Mouse (Mus musculus) heart, adult 2 months (tissue): ENCODE results near the gene Noc2l. TPM values are rescaled to one million over a fixed set of nuclear protein-coding genes. Genes with fewer than 3 reads are reported as not detected.

ENCODE experiments used
- DNase-seq, 2 experiments: peaks; one replicate each; pipeline ENCODE4 v3.0.0; 2021
- H3K27ac ChIP-seq: fragments of 200-600 bp; 2 replicates; pipeline ENCODE4 v1.8.1; 2022
- H3K27me3 ChIP-seq: fragments of 200-500 bp; 2 replicates; pipeline ENCODE4 v1.6.1; 2012; ENCODE audit warnings: mild to moderate bottlenecking, low read length, inconsistent platforms, mixed read lengths; ENCODE audit not compliant: control insufficient read depth, insufficient read depth
- H3K36me3 ChIP-seq: fragments of 200-500 bp; 2 replicates; pipeline ENCODE4 v1.6.1; 2012; ENCODE audit warnings: low read length, inconsistent platforms; ENCODE audit not compliant: control insufficient read depth, insufficient read depth
- H3K4me1 ChIP-seq: fragments of 200-500 bp; 2 replicates; pipeline ENCODE4 v1.6.1; 2011; ENCODE audit warnings: low read length; ENCODE audit not compliant: control insufficient read depth, insufficient read depth
- H3K4me3 ChIP-seq: fragments of 200-600 bp; 2 replicates; pipeline ENCODE4 v1.8.1; 2022
- H3K79me2 ChIP-seq: fragments of 200-500 bp; replicated peaks from 2 replicates; pipeline ENCODE4 v1.6.1; 2012; ENCODE audit warnings: mild to moderate bottlenecking, inconsistent platforms, low read length, moderate library complexity, mixed read lengths; ENCODE audit not compliant: control insufficient read depth, insufficient read depth
- H3K9ac ChIP-seq: fragments of 200-500 bp; 2 replicates; pipeline ENCODE4 v1.6.1; 2012; ENCODE audit warnings: low read depth, mild to moderate bottlenecking, control low read depth, inconsistent platforms, low read length, mixed read lengths
- CTCF ChIP-seq: fragments of 200-600 bp; IDR thresholded peaks from 2 replicates; pipeline ENCODE4 v1.8.1; 2022; ENCODE audit warnings: antibody characterized with exemption, mild to moderate bottlenecking, moderate library complexity
- EP300 ChIP-seq: fragments of 200-500 bp; IDR thresholded peaks from 2 replicates; pipeline ENCODE4 v1.6.1; 2011; ENCODE audit warnings: low read depth, low read length, control low read depth; ENCODE audit not compliant: insufficient read depth
- POLR2A ChIP-seq: fragments of 200-500 bp; IDR thresholded peaks from 2 replicates; pipeline ENCODE4 v1.6.1; 2011; ENCODE audit warnings: mild to moderate bottlenecking, low read depth, low read length, control low read depth; ENCODE audit not compliant: insufficient read depth
- WGBS: fragments of 180-500 bp; shearing (Covaris S2); methylation state at CpG from one replicate; pipeline ENCODE4 v1.1.7; 2018; 5-methylcytosine and 5-hydroxymethylcytosine counted together
- intact Hi-C: fragments of 180-260 bp; cut with DNase I; formaldehyde crosslinking; loops from one replicate; pipeline ENCODE4 v1.15.1; 2025
- polyA plus RNA-seq: library from polyadenylated mRNA; depleted of rRNA; stranded (reverse); fragments of >200 nt; gene quantifications from 2 replicates; pipeline ENCODE4 v1.2.3, GENCODE M21; 2012
- total RNA-seq, 2 experiments: library from RNA; stranded (reverse); gene quantifications; 2 replicates each; pipeline ENCODE4 v1.2.3; 2021

Gene Noc2l
- total and polyA plus RNA-seq, 3 experiments: 24.8 to 33.9 (median 25.1) TPM

- Histone ChIP-seq H3K79me2 (peaks cover 3% of the 10 kb centered on the region), H3K9ac (peak overlapping the region; percentile 56), H3K4me1 (peaks cover 2% of the 10 kb centered on the region; the same call in 1 of the 2 replicates), H3K27ac (no peak overlapping the region; the same call in 1 of the 2 replicates), H3K4me3 (peak overlapping the region; percentile 72), H3K36me3 (no peaks in the 10 kb centered on the region), H3K27me3 (no peaks in the 10 kb centered on the region)
- TF ChIP-seq POLR2A: no peak
- TF ChIP-seq EP300: no peak
- no peak for TF ChIP-seq CTCF
- intact Hi-C loops: loop anchor here (2.0 kb wide), 1 partner anchor 31 kb away; the partner anchor contains the start of gene AW011738
- peak in 1 of 2 experiments; percentile 55 for DNase-seq
- 16% methylated on average over 17 of the region's 17 CpGs for WGBS
These were observed 1.7 kb upstream of the Noc2l start for GRCm38 (mm10) chr4:156234021-156234501.

- Histone ChIP-seq H3K9ac (peak within 1 kb of the TSS; percentile 90), H3K4me1 (peaks cover 2% of the 10 kb centered on the region; the same call in 1 of the 2 replicates), H3K4me3 (peak within 1 kb of the TSS; percentile 75), H3K79me2 (peaks cover 3% of the 10 kb centered on the region), H3K27me3 (no peaks in the 10 kb centered on the region), H3K27ac (peak within 1 kb of the TSS; percentile 83), H3K36me3 (no peaks in the 10 kb centered on the region)
- peak; percentile 86 to 87 for DNase-seq
- 0 out of 2 replicates have a peak, but pooled peaks have one; percentile 10 for TF ChIP-seq CTCF
- TF ChIP-seq EP300: no peak
- 0 out of 2 replicates have a peak, but pooled peaks have one; percentile 9 for TF ChIP-seq POLR2A
- intact Hi-C loops: loop anchor here (2.0 kb wide), 1 partner anchor 32 kb away; the partner anchor contains the start of gene AW011738
- under 1% methylated on average over 48 of the region's 48 CpGs for WGBS
These were observed 1.1 kb upstream of the Noc2l start, which contains the start of gene Plekhn1 for GRCm38 (mm10) chr4:156234701-156235213. Gene Plekhn1, minus strand, starts transcription at chr4:156234857.

- Histone ChIP-seq H3K9ac (peak overlapping the region; percentile 41; the same call in 1 of the 2 replicates), H3K27ac (peak overlapping the region; percentile 64), H3K27me3 (no peaks in the 10 kb centered on the region), H3K79me2 (peaks cover 3% of the 10 kb centered on the region), H3K4me1 (peaks cover 2% of the 10 kb centered on the region; the same call in 1 of the 2 replicates), H3K4me3 (peak overlapping the region; percentile 75), H3K36me3 (no peaks in the 10 kb centered on the region)
- intact Hi-C loops: loop anchor here (2.0 kb wide), 1 partner anchor 33 kb away; the partner anchor contains the start of gene AW011738
- no peak for DNase-seq
- no peak for TF ChIP-seq POLR2A
- TF ChIP-seq EP300: no peak
- TF ChIP-seq CTCF: 0 out of 2 replicates have a peak, but pooled peaks have one; percentile 11
- WGBS: under 1% methylated on average over 15 of the region's 15 CpGs
These were observed 445 bp upstream of the Noc2l start for GRCm38 (mm10) chr4:156235360-156235770.

GRCm38 (mm10) chr4:156236651-156237447 is 1.0 kb downstream of the Noc2l start:
- peaks cover 3% of the 10 kb centered on the region for H3K79me2 ChIP-seq
- H3K4me3 ChIP-seq: no peak overlapping the region
- H3K27me3 ChIP-seq: no peaks in the 10 kb centered on the region
- H3K36me3 ChIP-seq: no peaks in the 10 kb centered on the region
- TF ChIP-seq CTCF (no peak), EP300 (no peak), POLR2A (no peak)
- no peak for DNase-seq
- H3K9ac ChIP-seq: peak overlapping the region; percentile 39
- intact Hi-C loops: loop anchor here (2.0 kb wide), 1 partner anchor 126 kb away; no protein-coding TSS in a partner anchor
- H3K27ac ChIP-seq: no peak overlapping the region
- WGBS: 36% methylated on average over 58 of the region's 60 CpGs
- H3K4me1 ChIP-seq: peaks cover 2% of the 10 kb centered on the region; the same call in 1 of the 2 replicates

- Histone ChIP-seq H3K27ac (no peak overlapping the region), H3K4me1 (peaks cover 2% of the 10 kb centered on the region; the same call in 1 of the 2 replicates), H3K36me3 (no peaks in the 10 kb centered on the region), H3K79me2 (no peaks in the 10 kb centered on the region), H3K4me3 (no peak overlapping the region), H3K9ac (no peak overlapping the region), H3K27me3 (peaks cover 3% of the 10 kb centered on the region; the same call in 1 of the 2 replicates)
- WGBS: 69% methylated on average over 11 of the region's 11 CpGs
- intact Hi-C loops: no loop called here
- TF ChIP-seq CTCF: no peak
- DNase-seq: no peak
These were observed 13.8 kb downstream of the Noc2l start for GRCm38 (mm10) chr4:156249567-156249966.
